Mouse (Mus musculus): Measurements from ENCODE around the gene Abcc1. TPM values are rescaled to one million over a fixed set of nuclear protein-coding genes. Genes with fewer than 3 reads are reported as not detected.

Gene Abcc1
- polyA plus RNA-seq, 1 experiment = 0.06 TPM

- H3K9me3 ChIP-seq (ENCODE audit: control insufficient read depth, low read length) = no peaks in the 10 kb centered on the region
- H3K27me3 ChIP-seq (ENCODE audit: control insufficient read depth) = no peaks in the 10 kb centered on the region
- H3K4me1 ChIP-seq (ENCODE audit: control insufficient read depth) = no peaks in the 10 kb centered on the region
- H3K36me3 ChIP-seq (ENCODE audit: control insufficient read depth) = peaks cover 2% of the 10 kb centered on the region; the same call in 1 of the 2 replicates
- no peak for TF ChIP-seq TAL1 (IDR thresholded peaks at IDR 0.05; ENCODE audit: low read length)
- no peak for TF ChIP-seq GATA1 (IDR thresholded peaks at IDR 0.05; ENCODE audit: low read length)
- no peak overlapping the region for H3K4me3 ChIP-seq (replicated peaks)
Observed at GRCm38 (mm10) chr16:14422081-14422480, 60.7 kb downstream of the Abcc1 start.

GRCm38 (mm10) chr16:14429371-14429770, 68.0 kb downstream of the Abcc1 start:
- H3K36me3 ChIP-seq (ENCODE audit: control insufficient read depth) = peaks cover 6% of the 10 kb centered on the region
- no peaks in the 10 kb centered on the region for H3K4me1 ChIP-seq (ENCODE audit: control insufficient read depth)
- H3K9me3 ChIP-seq (ENCODE audit: control insufficient read depth, low read length) = no peaks in the 10 kb centered on the region
- no peak for TF ChIP-seq GATA1 (IDR thresholded peaks at IDR 0.05; ENCODE audit: low read length)
- no peak for TF ChIP-seq TAL1 (IDR thresholded peaks at IDR 0.05; ENCODE audit: low read length)
- no peak overlapping the region for H3K4me3 ChIP-seq (replicated peaks)
- H3K27me3 ChIP-seq (ENCODE audit: control insufficient read depth) = no peaks in the 10 kb centered on the region

GRCm38 (mm10) chr16:14432996-14433395, 71.6 kb downstream of the Abcc1 start:
- TF ChIP-seq TAL1 (IDR thresholded peaks at IDR 0.05; ENCODE audit: low read length) (no peak), GATA1 (IDR thresholded peaks at IDR 0.05; ENCODE audit: low read length) (no peak)
- H3K36me3 ChIP-seq (ENCODE audit: control insufficient read depth) = peaks cover 13% of the 10 kb centered on the region
- no peak overlapping the region for H3K4me3 ChIP-seq (replicated peaks)
- no peaks in the 10 kb centered on the region for H3K4me1 ChIP-seq (ENCODE audit: control insufficient read depth)
- H3K27me3 ChIP-seq (ENCODE audit: control insufficient read depth) = no peaks in the 10 kb centered on the region
- no peaks in the 10 kb centered on the region for H3K9me3 ChIP-seq (ENCODE audit: control insufficient read depth, low read length)

GRCm38 (mm10) chr16:14435526-14435925, 74.2 kb downstream of the Abcc1 start:
- no peaks in the 10 kb centered on the region for H3K4me1 ChIP-seq (ENCODE audit: control insufficient read depth)

GRCm38 (mm10) chr16:14437446-14437982, 76.2 kb downstream of the Abcc1 start:
- H3K4me1 ChIP-seq (ENCODE audit: control insufficient read depth) = no peaks in the 10 kb centered on the region
- H3K4me3 ChIP-seq (replicated peaks) = no peak overlapping the region
- TF ChIP-seq GATA1 (IDR thresholded peaks at IDR 0.05; ENCODE audit: low read length) (no peak), TAL1 (IDR thresholded peaks at IDR 0.05; ENCODE audit: low read length) (no peak)
- no peaks in the 10 kb centered on the region for H3K27me3 ChIP-seq (ENCODE audit: control insufficient read depth)
- peaks cover 11% of the 10 kb centered on the region for H3K36me3 ChIP-seq (ENCODE audit: control insufficient read depth)
- H3K9me3 ChIP-seq (ENCODE audit: control insufficient read depth, low read length) = no peaks in the 10 kb centered on the region

More at GRCm38 (mm10) chr16:14435526-14435925, 74.2 kb downstream of the Abcc1 start:
- no peak for TF ChIP-seq GATA1 (IDR thresholded peaks at IDR 0.05; ENCODE audit: low read length)
- TF ChIP-seq TAL1 (IDR thresholded peaks at IDR 0.05; ENCODE audit: low read length) = no peak
- Histone ChIP-seq H3K27me3 (ENCODE audit: control insufficient read depth) (no peaks in the 10 kb centered on the region), H3K4me3 (replicated peaks) (no peak overlapping the region), H3K9me3 (ENCODE audit: control insufficient read depth, low read length) (no peaks in the 10 kb centered on the region), H3K36me3 (ENCODE audit: control insufficient read depth) (peaks cover 11% of the 10 kb centered on the region)

GRCm38 (mm10) chr16:14438561-14438960, 77.2 kb downstream of the Abcc1 start:
- H3K4me1 ChIP-seq (ENCODE audit: control insufficient read depth) = no peaks in the 10 kb centered on the region
- no peaks in the 10 kb centered on the region for H3K9me3 ChIP-seq (ENCODE audit: control insufficient read depth, low read length)
- no peaks in the 10 kb centered on the region for H3K27me3 ChIP-seq (ENCODE audit: control insufficient read depth)
- no peak for TF ChIP-seq GATA1 (IDR thresholded peaks at IDR 0.05; ENCODE audit: low read length)
- TF ChIP-seq TAL1 (IDR thresholded peaks at IDR 0.05; ENCODE audit: low read length) = no peak
- no peak overlapping the region for H3K4me3 ChIP-seq (replicated peaks)
- H3K36me3 ChIP-seq (ENCODE audit: control insufficient read depth) = peaks cover 15% of the 10 kb centered on the region

GRCm38 (mm10) chr16:14439081-14439480, 77.7 kb downstream of the Abcc1 start:
- no peaks in the 10 kb centered on the region for H3K9me3 ChIP-seq (ENCODE audit: control insufficient read depth, low read length)
- H3K4me1 ChIP-seq (ENCODE audit: control insufficient read depth) = no peaks in the 10 kb centered on the region
- no peak overlapping the region for H3K4me3 ChIP-seq (replicated peaks)
- no peak for TF ChIP-seq GATA1 (IDR thresholded peaks at IDR 0.05; ENCODE audit: low read length)
- no peak for TF ChIP-seq TAL1 (IDR thresholded peaks at IDR 0.05; ENCODE audit: low read length)
- peaks cover 15% of the 10 kb centered on the region for H3K36me3 ChIP-seq (ENCODE audit: control insufficient read depth)
- no peaks in the 10 kb centered on the region for H3K27me3 ChIP-seq (ENCODE audit: control insufficient read depth)

GRCm38 (mm10) chr16:14439801-14440614, 78.7 kb downstream of the Abcc1 start:
- peaks cover 15% of the 10 kb centered on the region for H3K36me3 ChIP-seq (ENCODE audit: control insufficient read depth)
- H3K4me3 ChIP-seq (replicated peaks) = no peak overlapping the region
- H3K27me3 ChIP-seq (ENCODE audit: control insufficient read depth) = no peaks in the 10 kb centered on the region
- no peaks in the 10 kb centered on the region for H3K9me3 ChIP-seq (ENCODE audit: control insufficient read depth, low read length)
- H3K4me1 ChIP-seq (ENCODE audit: control insufficient read depth) = no peaks in the 10 kb centered on the region
- TF ChIP-seq GATA1 (IDR thresholded peaks at IDR 0.05; ENCODE audit: low read length) = no peak
- no peak for TF ChIP-seq TAL1 (IDR thresholded peaks at IDR 0.05; ENCODE audit: low read length)

- Histone ChIP-seq H3K4me3 (replicated peaks) (no peak overlapping the region), H3K9me3 (ENCODE audit: control insufficient read depth, low read length) (no peaks in the 10 kb centered on the region), H3K4me1 (ENCODE audit: control insufficient read depth) (no peaks in the 10 kb centered on the region; the same call in 1 of the 2 replicates), H3K36me3 (ENCODE audit: control insufficient read depth) (peaks cover 14% of the 10 kb centered on the region), H3K27me3 (ENCODE audit: control insufficient read depth) (no peaks in the 10 kb centered on the region)
- TF ChIP-seq GATA1 (IDR thresholded peaks at IDR 0.05; ENCODE audit: low read length) = no peak
- no peak for TF ChIP-seq TAL1 (IDR thresholded peaks at IDR 0.05; ENCODE audit: low read length)
Observed at GRCm38 (mm10) chr16:14444059-14444855, 82.9 kb downstream of the Abcc1 start.
